1 mouse cellular context compared by ENCODE assay signal in the genomic region with DNA sequence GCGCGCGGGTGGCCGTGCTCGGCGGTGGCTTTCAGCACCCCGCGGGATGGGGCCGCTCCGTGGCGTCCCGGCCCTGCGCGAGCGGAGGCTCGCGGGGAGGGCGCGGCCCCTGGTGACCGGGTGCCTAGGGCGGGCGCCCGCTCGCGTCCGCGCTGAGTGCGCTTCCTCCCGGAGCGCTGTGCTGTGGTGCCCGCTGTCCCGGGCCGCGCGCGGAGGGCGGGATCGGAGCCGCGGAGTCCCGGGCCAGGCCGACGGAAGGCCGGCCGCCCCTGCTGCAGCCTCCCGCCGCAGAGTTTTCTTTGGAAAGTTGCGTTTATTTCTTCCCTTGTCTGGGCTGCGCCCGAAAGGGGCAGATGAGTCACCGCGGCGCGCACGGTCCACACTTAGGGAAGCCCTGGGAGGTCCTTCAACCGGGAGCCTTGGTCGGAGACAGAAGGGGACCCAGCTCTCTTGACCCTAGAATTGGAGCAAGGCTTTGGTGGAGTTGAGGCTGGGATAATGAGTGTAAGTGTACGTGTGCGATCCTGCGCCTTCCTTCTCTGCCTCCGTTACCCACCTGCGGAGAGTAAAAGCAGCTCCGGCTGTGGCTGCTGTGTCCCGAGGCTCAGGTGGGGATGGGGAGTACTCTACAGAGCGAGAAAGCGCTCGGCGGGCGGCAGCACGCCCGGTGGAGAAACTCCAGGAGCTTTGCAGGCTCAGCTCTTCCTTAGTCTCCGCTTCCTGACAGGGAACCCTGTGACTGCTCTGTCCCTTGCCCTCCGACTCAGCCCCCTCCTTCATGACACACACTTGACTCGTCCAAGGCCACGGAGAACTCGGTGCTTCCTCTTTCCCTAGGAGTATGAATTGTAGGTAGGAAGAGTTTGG.
TF ChIP-seq lines count a peak whose summit lies in the region.

No protein-coding gene starts in this region.

TF ChIP-seq in CH12.LX, 34 proteins besides CTCF, POLR2A, EP300 and RAD21:
- no peak for TF ChIP-seq MYC (IDR thresholded peaks at IDR 0.05; ENCODE audit: low read depth, low read length)
- no peak for TF ChIP-seq JUN (IDR thresholded peaks at IDR 0.05; ENCODE audit: insufficient read depth, low read depth, low read length)
- TF ChIP-seq CHD1 (IDR thresholded peaks at IDR 0.05; ENCODE audit: low read depth, low read length), result no peak
- no peak for TF ChIP-seq SMC3 (IDR thresholded peaks at IDR 0.05; ENCODE audit: low read depth, low read length)
- no peak for TF ChIP-seq USF2 (conservative IDR thresholded peaks at IDR 0.05; ENCODE audit: low read depth, low read length)
- TF ChIP-seq USF1 (IDR thresholded peaks at IDR 0.05; ENCODE audit: low read depth, low read length), result no peak
- no peak for TF ChIP-seq PAX5 (IDR thresholded peaks at IDR 0.05; ENCODE audit: low read length)
- no peak for TF ChIP-seq ZC3H11A (IDR thresholded peaks at IDR 0.05; ENCODE audit: low read depth, low read length)
- no peak for TF ChIP-seq MAZ (IDR thresholded peaks at IDR 0.05; ENCODE audit: low read depth, low read length)
- no peak for TF ChIP-seq UBTF (IDR thresholded peaks at IDR 0.05; ENCODE audit: low read depth, low read length)
- TF ChIP-seq MAX (IDR thresholded peaks at IDR 0.05; ENCODE audit: low read length), result no peak
- no peak for TF ChIP-seq MEF2A (IDR thresholded peaks at IDR 0.05; ENCODE audit: borderline replicate concordance, low read depth, low read length)
- TF ChIP-seq POLR2AphosphoS2 (IDR thresholded peaks at IDR 0.05; ENCODE audit: low read depth, low read length), result no peak
- TF ChIP-seq MAFK (IDR thresholded peaks at IDR 0.05; ENCODE audit: insufficient replicate concordance, low read length), result no peak
- TF ChIP-seq ZNF384 (IDR thresholded peaks at IDR 0.05; ENCODE audit: low read depth, low read length), result no peak
- TF ChIP-seq SIN3A (IDR thresholded peaks at IDR 0.05; ENCODE audit: low read length), result no peak
- TF ChIP-seq ZKSCAN1 (IDR thresholded peaks at IDR 0.05; ENCODE audit: borderline replicate concordance, low read depth, low read length), result no peak
- no peak for TF ChIP-seq CHD2 (IDR thresholded peaks at IDR 0.05; ENCODE audit: low read length)
- TF ChIP-seq BHLHE40 (IDR thresholded peaks at IDR 0.05; ENCODE audit: low read depth, low read length), result no peak
